Mouse (Mus musculus): ENCODE data around the gene Iqcb1. TPM values are rescaled to one million over a fixed set of nuclear protein-coding genes. Genes with fewer than 3 reads are reported as not detected.
A peak's percentile ranks its signal among the peaks of the same experiment; 100 is the strongest.

Gene Iqcb1
- polyA plus RNA-seq, 1 experiment from 2014 or later, result 65.1 TPM

DNA sequence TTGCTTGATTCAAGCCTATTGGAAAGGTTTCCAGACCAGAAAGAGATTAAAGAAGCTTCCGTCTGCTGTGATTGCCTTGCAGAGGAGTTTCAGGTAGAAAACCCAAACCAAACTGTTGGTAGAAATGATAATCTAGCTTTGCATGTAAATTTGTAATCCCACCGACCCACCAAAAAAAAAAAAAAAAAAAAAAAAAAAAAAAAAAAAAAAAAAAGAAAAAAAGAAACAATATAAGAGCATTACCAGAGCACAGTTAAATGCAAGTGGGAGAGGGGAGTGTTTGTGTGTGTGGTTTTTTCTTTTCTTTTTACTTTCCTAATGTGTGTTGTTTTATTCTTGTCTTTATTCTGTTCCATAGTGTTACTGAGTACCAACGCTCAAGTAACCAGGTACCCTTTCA is 23.0 kb downstream of the Iqcb1 start:
- H3K36me3 ChIP-seq (ENCODE audit: control insufficient read depth, insufficient read depth, low read length), result peaks cover 2% of the 10 kb centered on the region; the same call in 1 of the 2 replicates
- H3K27ac ChIP-seq (ENCODE audit: low read length), result no peak overlapping the region
- H3K4me3 ChIP-seq (ENCODE audit: low read depth, low read length), result no peak overlapping the region
- 96% methylated on average over 3 of the region's 3 CpGs for WGBS
- H3K27me3 ChIP-seq (ENCODE audit: control insufficient read depth, insufficient read depth, low read depth, low read length), result no peaks in the 10 kb centered on the region
- H3K9ac ChIP-seq (ENCODE audit: low read depth, low read length), result no peak overlapping the region
- H3K9me3 ChIP-seq (replicated peaks; ENCODE audit: control insufficient read depth, low read length, poor library complexity, severe bottlenecking), result no peaks in the 10 kb centered on the region
- H3K4me1 ChIP-seq (ENCODE audit: control insufficient read depth, insufficient read depth, low read length), result no peaks in the 10 kb centered on the region
- H3K4me2 ChIP-seq (ENCODE audit: low read length), result no peak overlapping the region
- no peak for ATAC-seq

DNA sequence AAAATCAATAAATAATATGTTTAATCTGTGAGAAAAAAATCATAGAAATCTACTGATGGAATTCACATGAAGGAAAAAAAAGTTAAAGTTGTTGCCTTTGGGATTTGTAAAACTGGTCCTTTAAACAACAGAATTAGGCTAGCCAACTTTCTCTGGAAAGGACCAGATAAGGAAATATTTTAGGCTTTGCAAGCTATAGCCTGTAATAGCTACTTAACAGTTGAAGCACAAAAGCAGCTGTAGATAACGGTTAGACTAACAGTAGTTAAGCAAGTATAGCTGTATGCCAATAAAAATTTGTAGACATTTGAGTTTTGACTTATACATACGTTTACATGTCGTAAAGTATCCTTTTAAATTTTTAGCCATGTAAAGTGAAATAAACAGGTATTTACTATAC is 35.4 kb downstream of the Iqcb1 start:
- Histone ChIP-seq H3K9ac (ENCODE audit: low read depth, low read length) (no peak overlapping the region), H3K4me3 (ENCODE audit: low read depth, low read length) (no peak overlapping the region), H3K27ac (ENCODE audit: low read length) (no peak overlapping the region), H3K9me3 (replicated peaks; ENCODE audit: control insufficient read depth, low read length, poor library complexity, severe bottlenecking) (no peaks in the 10 kb centered on the region), H3K27me3 (ENCODE audit: control insufficient read depth, insufficient read depth, low read depth, low read length) (no peaks in the 10 kb centered on the region), H3K4me2 (ENCODE audit: low read length) (no peak overlapping the region), H3K36me3 (ENCODE audit: control insufficient read depth, insufficient read depth, low read length) (peaks cover 11% of the 10 kb centered on the region; the same call in 1 of the 2 replicates), H3K4me1 (ENCODE audit: control insufficient read depth, insufficient read depth, low read length) (no peaks in the 10 kb centered on the region)
- 97% methylated on average over 3 of the region's 3 CpGs for WGBS
- ATAC-seq, result no peak

DNA sequence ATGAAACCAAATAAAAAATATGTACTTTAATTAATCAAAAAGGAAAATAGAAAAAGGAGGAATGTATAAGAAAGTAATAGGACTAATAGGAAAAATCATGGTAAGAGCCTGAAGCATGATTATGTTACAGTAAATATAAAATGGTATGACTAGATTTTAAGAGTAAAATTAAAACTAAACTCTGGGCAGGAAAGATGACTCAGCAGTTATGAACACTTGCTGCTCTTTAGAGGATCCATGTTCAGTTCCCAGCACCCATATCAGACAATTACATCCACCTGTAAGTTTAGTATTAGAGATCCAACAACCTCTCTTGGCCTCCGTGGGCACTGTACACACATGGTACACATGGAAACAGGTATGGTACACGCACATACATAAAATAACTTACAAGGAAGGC is 41.3 kb downstream of the Iqcb1 start:
- H3K4me1 ChIP-seq (ENCODE audit: control insufficient read depth, insufficient read depth, low read length), result peaks cover 6% of the 10 kb centered on the region
- H3K4me2 ChIP-seq (ENCODE audit: low read length), result no peak overlapping the region
- no peak overlapping the region for H3K4me3 ChIP-seq (ENCODE audit: low read depth, low read length)
- no peak overlapping the region for H3K27ac ChIP-seq (ENCODE audit: low read length)
- no peak overlapping the region for H3K9ac ChIP-seq (ENCODE audit: low read depth, low read length)
- H3K27me3 ChIP-seq (ENCODE audit: control insufficient read depth, insufficient read depth, low read depth, low read length), result no peaks in the 10 kb centered on the region
- H3K36me3 ChIP-seq (ENCODE audit: control insufficient read depth, insufficient read depth, low read length), result peaks cover 10% of the 10 kb centered on the region
- no peak for ATAC-seq
- WGBS, result 97% methylated on average over 2 of the region's 2 CpGs
- no peaks in the 10 kb centered on the region for H3K9me3 ChIP-seq (replicated peaks; ENCODE audit: control insufficient read depth, low read length, poor library complexity, severe bottlenecking)

DNA sequence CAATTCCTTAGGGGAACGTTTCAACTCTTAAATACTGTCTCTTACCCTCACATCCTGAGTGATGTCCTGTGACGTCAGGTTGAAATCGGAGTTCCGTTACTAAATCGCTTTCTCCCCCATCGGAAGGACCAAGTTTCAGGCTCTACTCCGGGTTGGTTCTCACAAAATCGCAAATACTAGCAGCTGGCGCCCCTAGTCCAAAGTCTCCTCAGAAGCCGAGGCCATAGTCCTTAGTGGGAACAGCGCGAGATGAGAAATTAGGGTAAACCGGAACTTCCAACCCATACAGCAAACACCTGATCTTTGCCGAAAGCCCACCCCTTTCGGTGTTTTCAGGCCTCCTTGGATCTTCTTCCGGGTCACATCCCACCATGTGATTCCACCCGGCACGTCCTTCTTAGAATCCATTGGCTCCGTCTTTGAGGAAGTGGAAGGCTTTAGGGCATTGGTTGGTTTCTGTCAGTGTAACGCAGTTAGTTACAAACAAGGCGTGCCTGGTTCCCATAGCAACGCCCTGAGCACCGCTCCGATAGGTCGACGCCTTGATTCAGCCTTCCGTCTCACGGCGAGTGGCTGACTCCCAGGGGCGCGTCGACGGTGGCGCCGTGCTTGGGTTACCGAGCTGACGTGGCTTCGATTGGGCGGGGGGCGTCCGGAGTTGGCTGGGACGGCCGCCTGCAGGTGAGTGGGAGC is 46.5 kb downstream of the Iqcb1 start, which contains the start of the genes Eaf2 and Golgb1:
Gene Eaf2, minus strand, starts transcription at position 421 of the 693 bp plus-strand sequence.
Gene Golgb1, plus strand, starts transcription at position 558 of the 693 bp plus-strand sequence.
- H3K27me3 ChIP-seq (ENCODE audit: control insufficient read depth, insufficient read depth, low read depth, low read length), result no peaks in the 10 kb centered on the region

GRCm38 (mm10) chr16:36875276-36875851 is 47.2 kb downstream of the Iqcb1 start:
- WGBS, result 0% methylated on average over 42 of the region's 48 CpGs
- no peak for ATAC-seq
- Histone ChIP-seq H3K4me3 (ENCODE audit: low read depth, low read length) (peak overlapping the region; percentile 67), H3K9me3 (replicated peaks; ENCODE audit: control insufficient read depth, low read length, poor library complexity, severe bottlenecking) (no peaks in the 10 kb centered on the region), H3K36me3 (ENCODE audit: control insufficient read depth, insufficient read depth, low read length) (peaks cover 6% of the 10 kb centered on the region), H3K27me3 (ENCODE audit: control insufficient read depth, insufficient read depth, low read depth, low read length) (no peaks in the 10 kb centered on the region), H3K4me1 (ENCODE audit: control insufficient read depth, insufficient read depth, low read length) (peaks cover 19% of the 10 kb centered on the region), H3K27ac (ENCODE audit: low read length) (peak overlapping the region; percentile 79), H3K4me2 (ENCODE audit: low read length) (peak overlapping the region; percentile 81), H3K9ac (ENCODE audit: low read depth, low read length) (peak overlapping the region; percentile 79)

More for the DNA sequence above, 46.5 kb downstream of the Iqcb1 start, which contains the start of the genes Eaf2 and Golgb1:
- Histone ChIP-seq H3K4me1 (ENCODE audit: control insufficient read depth, insufficient read depth, low read length) (peaks cover 19% of the 10 kb centered on the region), H3K36me3 (ENCODE audit: control insufficient read depth, insufficient read depth, low read length) (peaks cover 6% of the 10 kb centered on the region), H3K27ac (ENCODE audit: low read length) (peak within 1 kb of the TSS; percentile 83), H3K9ac (ENCODE audit: low read depth, low read length) (peak within 1 kb of the TSS; percentile 79), H3K4me2 (ENCODE audit: low read length) (peak within 1 kb of the TSS; percentile 81), H3K4me3 (ENCODE audit: low read depth, low read length) (peak within 1 kb of the TSS; percentile 67), H3K9me3 (replicated peaks; ENCODE audit: control insufficient read depth, low read length, poor library complexity, severe bottlenecking) (no peaks in the 10 kb centered on the region)
- WGBS, result under 1% methylated on average over 43 of the region's 43 CpGs
- ATAC-seq, result peak; percentile 100

DNA sequence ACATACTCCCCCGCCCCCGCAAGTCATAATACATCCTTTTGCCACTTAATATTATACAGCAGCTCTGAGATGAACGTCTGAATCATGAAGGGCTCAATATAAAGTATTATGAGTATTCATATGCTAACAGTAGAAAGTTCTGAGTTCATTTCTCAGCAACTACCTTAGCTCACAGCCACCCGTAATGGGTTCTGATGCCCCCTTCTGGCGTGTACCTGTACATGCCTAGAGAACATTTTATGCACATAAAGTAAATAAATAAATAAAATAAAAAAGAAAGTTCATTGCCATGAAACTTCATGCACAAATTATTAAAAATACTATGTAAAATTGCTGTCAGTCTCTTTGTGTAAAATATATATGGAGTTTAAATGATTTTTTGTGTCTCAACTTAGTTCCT is 49.1 kb downstream of the Iqcb1 start:
- no peak for ATAC-seq
- Histone ChIP-seq H3K4me2 (ENCODE audit: low read length) (no peak overlapping the region), H3K27me3 (ENCODE audit: control insufficient read depth, insufficient read depth, low read depth, low read length) (no peaks in the 10 kb centered on the region), H3K9me3 (replicated peaks; ENCODE audit: control insufficient read depth, low read length, poor library complexity, severe bottlenecking) (no peaks in the 10 kb centered on the region), H3K4me1 (ENCODE audit: control insufficient read depth, insufficient read depth, low read length) (peaks cover 19% of the 10 kb centered on the region), H3K36me3 (ENCODE audit: control insufficient read depth, insufficient read depth, low read length) (peaks cover 1% of the 10 kb centered on the region), H3K4me3 (ENCODE audit: low read depth, low read length) (no peak overlapping the region), H3K27ac (ENCODE audit: low read length) (no peak overlapping the region), H3K9ac (ENCODE audit: low read depth, low read length) (no peak overlapping the region)
- 77% methylated on average over 5 of the region's 5 CpGs for WGBS

DNA sequence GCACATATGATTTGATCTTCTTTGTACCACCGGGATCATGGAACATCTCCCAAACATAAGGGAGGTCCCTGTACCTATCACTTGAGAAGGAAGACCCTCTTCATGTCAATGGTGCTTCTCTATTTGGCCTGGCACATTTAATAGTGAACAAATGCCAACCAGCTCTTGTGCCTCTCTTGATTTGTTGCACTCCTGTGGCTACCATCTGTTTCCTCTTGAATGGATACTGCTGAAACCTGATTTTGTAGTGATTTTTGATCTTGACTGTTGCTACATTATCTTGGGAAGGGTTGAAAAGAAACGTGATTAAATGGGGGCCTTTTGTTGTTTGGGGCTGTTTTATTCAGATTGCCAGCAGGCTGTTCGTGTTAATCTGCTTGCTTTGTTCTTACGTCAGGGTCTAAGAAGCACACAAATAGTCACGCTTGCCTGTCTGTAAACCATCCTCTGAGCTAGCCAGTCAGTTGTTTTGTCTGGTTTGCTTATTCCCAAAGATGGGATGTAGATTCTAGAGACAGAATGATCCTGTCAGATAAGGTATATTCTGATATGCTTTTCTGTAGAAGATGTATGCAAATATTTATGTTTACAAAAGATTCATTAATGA is 54.7 kb downstream of the Iqcb1 start:
- Histone ChIP-seq H3K9ac (ENCODE audit: low read depth, low read length) (no peak overlapping the region), H3K36me3 (ENCODE audit: control insufficient read depth, insufficient read depth, low read length) (peaks cover 4% of the 10 kb centered on the region), H3K4me2 (ENCODE audit: low read length) (no peak overlapping the region), H3K27me3 (ENCODE audit: control insufficient read depth, insufficient read depth, low read depth, low read length) (no peaks in the 10 kb centered on the region), H3K4me1 (ENCODE audit: control insufficient read depth, insufficient read depth, low read length) (peaks cover 5% of the 10 kb centered on the region), H3K27ac (ENCODE audit: low read length) (no peak overlapping the region), H3K9me3 (replicated peaks; ENCODE audit: control insufficient read depth, low read length, poor library complexity, severe bottlenecking) (no peaks in the 10 kb centered on the region), H3K4me3 (ENCODE audit: low read depth, low read length) (no peak overlapping the region)
- WGBS, result 20% methylated on average over 5 of the region's 5 CpGs
- ATAC-seq, result no peak

- H3K4me1 ChIP-seq (ENCODE audit: control insufficient read depth, insufficient read depth, low read length), result peaks cover 2% of the 10 kb centered on the region; the same call in 1 of the 2 replicates
These were observed 56.7 kb downstream of the Iqcb1 start for GRCm38 (mm10) chr16:36884881-36885280.

DNA sequence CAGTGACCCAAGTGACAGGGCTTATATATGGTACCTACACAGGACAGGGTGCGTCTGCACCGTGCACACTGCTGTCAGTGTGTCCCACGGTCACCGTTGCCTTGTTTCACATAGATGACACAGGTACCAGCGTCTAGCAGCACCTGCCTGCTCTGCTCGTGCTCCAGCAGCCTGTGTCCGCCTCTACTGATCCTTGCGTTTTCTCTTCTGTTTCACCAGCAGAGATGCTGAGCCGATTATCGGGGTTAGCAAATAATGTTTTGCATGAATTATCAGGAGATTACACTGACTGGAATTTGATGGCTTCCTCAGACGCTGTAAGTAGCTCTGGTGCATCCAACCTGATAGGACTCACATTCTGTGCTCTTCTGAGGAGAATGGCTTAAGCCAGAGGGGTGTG is 57.7 kb downstream of the Iqcb1 start:
- Histone ChIP-seq H3K4me2 (ENCODE audit: low read length) (no peak overlapping the region), H3K36me3 (ENCODE audit: control insufficient read depth, insufficient read depth, low read length) (peaks cover 15% of the 10 kb centered on the region), H3K9ac (ENCODE audit: low read depth, low read length) (no peak overlapping the region), H3K9me3 (replicated peaks; ENCODE audit: control insufficient read depth, low read length, poor library complexity, severe bottlenecking) (no peaks in the 10 kb centered on the region), H3K27ac (ENCODE audit: low read length) (no peak overlapping the region), H3K4me3 (ENCODE audit: low read depth, low read length) (no peak overlapping the region), H3K4me1 (ENCODE audit: control insufficient read depth, insufficient read depth, low read length) (peaks cover 2% of the 10 kb centered on the region; the same call in 1 of the 2 replicates), H3K27me3 (ENCODE audit: control insufficient read depth, insufficient read depth, low read depth, low read length) (no peaks in the 10 kb centered on the region)
- no peak for ATAC-seq
- WGBS, result 79% methylated on average over 11 of the region's 11 CpGs

More at GRCm38 (mm10) chr16:36884881-36885280, 56.7 kb downstream of the Iqcb1 start:
- Histone ChIP-seq H3K27ac (ENCODE audit: low read length) (no peak overlapping the region), H3K27me3 (ENCODE audit: control insufficient read depth, insufficient read depth, low read depth, low read length) (no peaks in the 10 kb centered on the region), H3K9me3 (replicated peaks; ENCODE audit: control insufficient read depth, low read length, poor library complexity, severe bottlenecking) (no peaks in the 10 kb centered on the region), H3K4me3 (ENCODE audit: low read depth, low read length) (no peak overlapping the region), H3K9ac (ENCODE audit: low read depth, low read length) (no peak overlapping the region), H3K36me3 (ENCODE audit: control insufficient read depth, insufficient read depth, low read length) (peaks cover 10% of the 10 kb centered on the region), H3K4me2 (ENCODE audit: low read length) (no peak overlapping the region)
- ATAC-seq, result no peak
- 85% methylated on average over 4 of the region's 4 CpGs for WGBS

All from midbrain, embryonic 16.5 days (tissue).